Mouse (Mus musculus): ENCODE data around the gene Olfr857. TPM values are rescaled to one million over a fixed set of nuclear protein-coding genes. Genes with fewer than 3 reads are reported as not detected.

Olfr857 gene
- not detected for polyA plus RNA-seq (2014; fragmentation: Illumina TruSeq; extraction: RNeasy Lipid Tissue Mini Kit (QIAGEN cat#74804); ENCODE audit: low replicate concordance)

DNA sequence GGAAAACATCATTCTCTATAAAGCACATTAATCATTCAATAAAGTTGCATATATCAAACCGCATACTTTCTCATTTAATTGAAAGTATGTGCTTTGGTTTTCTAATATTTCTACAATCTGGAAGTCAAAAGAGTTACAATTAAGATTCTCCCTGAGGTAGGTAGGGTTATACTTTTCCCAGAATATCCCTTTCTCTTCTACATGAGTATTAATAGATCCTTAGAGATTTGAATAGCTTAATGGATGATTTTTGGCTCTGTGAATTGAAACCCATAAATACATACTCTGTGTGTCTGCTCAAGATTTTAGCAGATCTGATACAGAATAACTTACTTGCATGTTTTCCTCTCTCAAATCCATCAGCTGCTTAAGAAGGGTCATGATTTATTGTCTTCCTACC is at the start of gene Olfr857:
Gene Olfr857, plus strand, starts transcription at position 301 of the 400 bp plus-strand sequence.

Other genes with a start within 250 kb of the Olfr857 start
- gene Olfr850, start 231.2 kb upstream of the Olfr857 start, polyA plus RNA-seq (2014; fragmentation: Illumina TruSeq; extraction: RNeasy Lipid Tissue Mini Kit (QIAGEN cat#74804); ENCODE audit: low replicate concordance), result not detected
- gene Olfr851, start 216.1 kb upstream of the Olfr857 start, polyA plus RNA-seq (2014; fragmentation: Illumina TruSeq; extraction: RNeasy Lipid Tissue Mini Kit (QIAGEN cat#74804); ENCODE audit: low replicate concordance), result not detected
- gene Olfr853, start 168.4 kb upstream of the Olfr857 start, polyA plus RNA-seq (2014; fragmentation: Illumina TruSeq; extraction: RNeasy Lipid Tissue Mini Kit (QIAGEN cat#74804); ENCODE audit: low replicate concordance), result not detected
- gene Olfr854, start 142.1 kb upstream of the Olfr857 start, polyA plus RNA-seq (2014; fragmentation: Illumina TruSeq; extraction: RNeasy Lipid Tissue Mini Kit (QIAGEN cat#74804); ENCODE audit: low replicate concordance), result not detected
- not detected for gene Olfr855, start 126.8 kb upstream of the Olfr857 start, polyA plus RNA-seq (2014; fragmentation: Illumina TruSeq; extraction: RNeasy Lipid Tissue Mini Kit (QIAGEN cat#74804); ENCODE audit: low replicate concordance)
- 33.4 TPM for gene Zfp317, start 87.3 kb upstream of the Olfr857 start, polyA plus RNA-seq (2014; fragmentation: Illumina TruSeq; extraction: RNeasy Lipid Tissue Mini Kit (QIAGEN cat#74804); ENCODE audit: low replicate concordance)
- not detected for gene Olfr58, start 70.8 kb downstream of the Olfr857 start, polyA plus RNA-seq (2014; fragmentation: Illumina TruSeq; extraction: RNeasy Lipid Tissue Mini Kit (QIAGEN cat#74804); ENCODE audit: low replicate concordance)
- gene Olfr859, start 95.5 kb downstream of the Olfr857 start, polyA plus RNA-seq (2014; fragmentation: Illumina TruSeq; extraction: RNeasy Lipid Tissue Mini Kit (QIAGEN cat#74804); ENCODE audit: low replicate concordance), result not detected
- not detected for gene Olfr860, start 140.3 kb downstream of the Olfr857 start, polyA plus RNA-seq (2014; fragmentation: Illumina TruSeq; extraction: RNeasy Lipid Tissue Mini Kit (QIAGEN cat#74804); ENCODE audit: low replicate concordance)
- gene Olfr862, start 178.6 kb downstream of the Olfr857 start, polyA plus RNA-seq (2014; fragmentation: Illumina TruSeq; extraction: RNeasy Lipid Tissue Mini Kit (QIAGEN cat#74804); ENCODE audit: low replicate concordance), result not detected
- gene Olfr77, start 207.4 kb downstream of the Olfr857 start, polyA plus RNA-seq (2014; fragmentation: Illumina TruSeq; extraction: RNeasy Lipid Tissue Mini Kit (QIAGEN cat#74804); ENCODE audit: low replicate concordance), result not detected